Mouse (Mus musculus) small intestine, adult 2 months (tissue): ENCODE measurements at regions not wholly inside any gene's neighbourhood (a gene's known extent, or its start where the extent isn't known, plus 50 kb on each side); places are given as distances from the start of the nearest gene placed in this dataset.

Experiments used
- CTCF ChIP-seq: fragments of 200-500 bp; IDR thresholded peaks from 2 replicates; pipeline ENCODE4 v1.5.1; 2012; ENCODE audit warnings: low read depth, mild to moderate bottlenecking, control low read depth, inconsistent platforms, low read length, moderate library complexity, mixed read lengths; ENCODE audit not compliant: insufficient replicate concordance, insufficient read length; ENCODE audit errors: extremely low read depth
- POLR2A ChIP-seq: fragments of 200-500 bp; IDR thresholded peaks from 2 replicates; pipeline ENCODE4 v1.6.1; 2012; ENCODE audit warnings: low read depth, mild to moderate bottlenecking, control low read depth, inconsistent platforms, low read length, moderate library complexity

DNA sequence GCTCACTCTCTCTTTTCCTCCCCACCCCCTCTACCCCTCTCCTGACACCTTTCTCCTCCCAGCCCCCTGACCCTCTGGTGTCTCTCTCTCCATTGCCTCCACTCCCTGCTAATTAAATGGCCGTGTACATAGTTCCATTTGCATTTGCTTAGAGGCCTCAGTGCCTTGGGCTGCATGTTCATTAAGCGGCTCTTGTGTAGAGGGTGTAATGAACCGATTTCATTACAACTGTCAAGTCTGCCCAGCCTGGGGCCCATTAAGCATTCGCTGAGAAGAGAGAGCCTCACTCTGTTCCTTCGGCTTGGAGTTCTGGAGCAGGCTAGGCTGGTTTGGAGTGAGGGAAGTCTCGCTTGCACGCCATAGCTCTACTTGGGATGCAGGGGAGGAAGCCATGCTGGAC, 376.4 kb downstream of the Ptpru start:
- no peak for TF ChIP-seq CTCF
- no peak for TF ChIP-seq POLR2A
